Mouse (Mus musculus): ENCODE results near the gene Arnt. TPM values are rescaled to one million over a fixed set of nuclear protein-coding genes. Genes with fewer than 3 reads are reported as not detected.

Gene Arnt
- polyA plus RNA-seq, 2 experiments from 2014 or later, result 38.3 to 49.0 TPM

- ATAC-seq, result no peak
Observed at GRCm38 (mm10) chr3:95457758-95458157, 23.6 kb downstream of the Arnt start.

- no peak for ATAC-seq
Observed at GRCm38 (mm10) chr3:95459381-95459780, 25.2 kb downstream of the Arnt start.

- ATAC-seq, result no peak
Observed at GRCm38 (mm10) chr3:95463852-95464251, 29.7 kb downstream of the Arnt start.

GRCm38 (mm10) chr3:95478966-95479365, 44.8 kb downstream of the Arnt start:
- ATAC-seq, result no peak

GRCm38 (mm10) chr3:95486421-95486820, 52.2 kb downstream of the Arnt start:
- no peak for ATAC-seq

DNA sequence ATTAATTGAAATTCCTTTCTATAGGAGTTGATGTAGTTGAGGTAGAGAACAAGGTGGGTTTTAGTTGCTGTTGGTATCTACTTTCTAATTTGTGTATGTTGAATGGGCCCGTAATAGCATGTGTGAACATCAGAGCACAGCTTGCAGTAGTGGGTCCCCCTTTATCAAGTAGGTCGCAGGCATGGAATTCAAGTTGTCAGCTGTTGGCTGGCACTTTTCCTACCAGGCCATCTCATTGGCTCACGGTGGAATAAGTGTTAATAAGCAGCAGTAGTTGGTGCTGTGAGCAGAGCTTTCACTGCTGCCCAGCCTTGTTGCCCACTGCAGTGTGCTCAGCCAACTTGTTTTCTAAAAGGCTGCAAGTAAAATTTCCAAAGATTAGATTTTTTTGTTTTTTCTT, 54.5 kb downstream of the Arnt start:
- ATAC-seq, result no peak

DNA sequence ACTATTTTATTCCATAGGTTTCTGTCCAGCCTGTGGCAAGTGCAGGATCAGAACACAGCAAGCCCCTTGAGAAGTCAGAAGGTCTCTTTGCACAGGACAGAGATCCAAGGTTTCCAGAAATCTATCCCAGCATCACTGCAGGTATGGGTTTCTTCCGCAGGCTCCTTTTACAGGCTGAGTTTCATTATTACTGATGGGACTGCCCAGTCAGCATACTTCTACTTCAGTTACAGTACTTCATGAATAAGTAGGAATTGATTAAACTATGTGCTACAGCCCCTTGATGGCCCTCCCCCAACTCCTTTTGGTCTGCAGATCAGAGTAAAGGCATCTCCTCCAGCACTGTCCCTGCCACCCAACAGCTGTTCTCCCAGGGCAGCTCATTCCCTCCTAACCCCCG, 56.0 kb downstream of the Arnt start:
- no peak for ATAC-seq

DNA sequence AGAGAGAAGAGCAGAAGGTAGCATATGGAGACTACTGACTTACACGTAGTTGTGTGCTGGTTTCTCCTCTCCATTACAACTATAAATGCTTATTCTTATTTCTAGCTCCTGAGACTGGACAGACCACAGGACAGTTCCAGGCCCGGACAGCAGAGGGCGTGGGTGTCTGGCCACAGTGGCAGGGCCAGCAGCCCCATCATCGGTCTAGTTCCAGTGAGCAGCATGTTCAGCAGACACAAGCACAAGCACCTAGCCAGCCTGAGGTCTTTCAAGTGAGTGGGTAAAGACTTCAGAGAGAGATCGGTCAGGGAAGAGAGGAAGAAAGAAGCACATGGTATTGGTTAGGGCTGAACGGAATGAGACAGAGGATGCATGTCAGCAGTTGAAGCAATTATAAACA, 60.2 kb downstream of the Arnt start:
- ATAC-seq, result no peak

DNA sequence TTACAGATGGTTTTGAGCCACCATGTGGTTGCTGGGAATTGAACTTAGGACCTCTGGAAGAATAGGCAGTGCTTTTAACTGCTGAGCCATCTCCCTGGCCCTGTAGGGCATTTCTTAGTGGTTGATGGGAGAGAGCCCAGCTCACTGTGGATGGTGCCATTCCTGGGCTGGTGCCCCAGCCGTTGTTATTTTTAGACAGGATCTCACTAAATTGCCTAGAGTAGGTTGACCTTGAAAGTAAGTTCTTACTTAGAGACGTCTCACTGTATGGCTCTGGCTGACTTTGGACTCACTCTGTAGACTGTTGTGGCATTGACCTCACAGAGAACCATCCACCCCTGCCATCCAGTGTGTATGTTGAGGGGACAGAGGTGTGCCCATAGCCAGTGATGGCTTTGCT, 64.0 kb downstream of the Arnt start:
- no peak for ATAC-seq

GRCm38 (mm10) chr3:95499024-95499423, 64.8 kb downstream of the Arnt start, which contains the start of gene Ctsk:
Ctsk (plus strand) TSS chr3:95499256.
- ATAC-seq, result no peak

DNA sequence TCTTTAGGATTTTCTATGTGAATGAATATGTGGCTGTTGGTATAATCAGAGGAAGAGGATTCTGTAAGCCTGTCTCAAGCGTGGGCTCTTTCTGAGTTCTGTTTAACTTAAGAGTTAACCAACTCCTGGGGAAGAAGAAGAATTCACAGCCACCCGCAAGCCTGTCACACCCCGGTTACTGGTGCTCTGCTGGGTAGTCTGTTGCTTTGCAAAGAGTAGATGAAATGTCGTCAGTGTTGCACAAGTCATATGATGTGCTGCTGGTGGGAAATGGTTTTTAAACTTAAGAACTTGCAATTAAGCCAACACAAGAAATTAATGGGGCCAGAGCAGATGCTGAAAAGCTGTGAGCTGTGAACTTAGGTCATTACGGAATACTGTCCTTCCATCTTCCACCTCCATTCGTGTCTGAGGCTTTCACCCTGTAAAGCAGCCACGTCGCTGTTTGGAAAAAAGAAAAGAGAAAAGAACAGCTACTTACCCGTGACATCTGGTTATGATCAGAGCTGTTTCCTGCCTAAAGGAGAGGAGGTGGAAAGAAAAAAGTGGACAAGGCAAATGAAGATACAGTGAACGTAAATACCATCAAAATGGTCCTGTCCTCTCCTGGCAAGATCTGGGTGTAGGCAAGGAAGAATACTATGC, 65.4 kb downstream of the Arnt start:
- ATAC-seq, result no peak

DNA sequence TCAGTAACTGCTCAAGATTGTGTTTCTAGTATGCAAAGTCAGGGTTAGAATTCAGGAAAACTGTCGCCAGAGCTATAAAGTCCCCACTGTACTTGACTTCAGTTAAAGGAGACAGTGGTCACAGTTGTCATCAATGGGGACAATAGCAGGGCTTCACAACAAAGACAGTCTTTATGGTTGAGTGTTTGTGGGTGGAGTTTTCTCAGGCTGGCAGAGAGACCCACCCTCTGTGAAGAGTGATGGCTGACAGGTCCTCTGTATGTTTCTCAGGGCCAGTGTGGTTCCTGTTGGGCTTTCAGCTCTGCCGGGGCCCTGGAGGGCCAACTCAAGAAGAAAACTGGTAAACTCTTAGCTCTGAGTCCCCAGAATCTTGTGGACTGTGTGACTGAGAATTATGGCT, 68.1 kb downstream of the Arnt start:
- ATAC-seq, result no peak

DNA sequence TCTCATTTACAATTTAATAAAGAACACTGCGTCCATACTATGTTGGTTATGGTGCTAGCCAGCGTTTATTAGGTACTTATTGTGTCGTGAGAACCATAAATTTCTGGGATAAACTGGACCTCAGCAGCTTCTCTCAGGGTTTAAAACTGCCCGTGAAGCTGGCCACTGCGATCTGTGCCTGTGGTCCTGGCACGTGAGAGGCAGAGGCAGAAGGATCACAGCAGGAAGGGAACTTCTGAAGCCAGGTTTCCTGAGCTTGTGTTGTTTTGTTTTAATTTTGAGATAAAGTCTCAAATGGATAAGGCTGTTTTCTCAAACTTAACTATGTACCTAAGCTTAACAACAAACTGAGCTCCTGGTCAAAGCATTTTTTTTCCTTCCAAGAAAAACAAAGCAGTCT, 75.2 kb downstream of the Arnt start:
- ATAC-seq, result no peak

GRCm38 (mm10) chr3:95511611-95512180, 77.5 kb downstream of the Arnt start:
- peak; percentile 99 for ATAC-seq

GRCm38 (mm10) chr3:95516614-95517041, 82.4 kb downstream of the Arnt start:
- no peak for ATAC-seq

- peak; percentile 74 for ATAC-seq
Observed at GRCm38 (mm10) chr3:95517493-95517898, 83.3 kb downstream of the Arnt start.

- no peak for ATAC-seq
Observed at GRCm38 (mm10) chr3:95518891-95519290, 84.7 kb downstream of the Arnt start.

- no peak for ATAC-seq
Observed at GRCm38 (mm10) chr3:95519315-95519714, 85.1 kb downstream of the Arnt start.

DNA sequence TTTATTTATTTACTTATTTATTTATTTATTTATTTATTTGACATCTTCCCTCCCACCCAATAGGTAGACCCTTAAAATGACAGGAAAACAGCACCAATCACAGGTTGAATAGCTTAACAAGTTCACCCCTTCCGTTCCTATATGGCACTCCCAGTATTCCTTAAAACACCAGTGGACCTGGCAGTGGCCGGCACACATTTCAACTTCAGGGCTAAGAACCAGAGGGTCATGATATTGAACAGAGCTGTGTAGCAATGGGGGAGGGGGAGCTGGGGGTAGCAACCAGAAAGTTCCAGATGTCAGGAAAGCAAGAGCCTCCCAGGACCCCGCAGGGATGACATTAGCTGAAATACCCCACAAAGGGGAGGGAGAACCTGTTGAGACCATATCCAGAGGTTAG, 85.9 kb downstream of the Arnt start:
- ATAC-seq, result no peak

GRCm38 (mm10) chr3:95521168-95521567, 87.0 kb downstream of the Arnt start:
- no peak for ATAC-seq

DNA sequence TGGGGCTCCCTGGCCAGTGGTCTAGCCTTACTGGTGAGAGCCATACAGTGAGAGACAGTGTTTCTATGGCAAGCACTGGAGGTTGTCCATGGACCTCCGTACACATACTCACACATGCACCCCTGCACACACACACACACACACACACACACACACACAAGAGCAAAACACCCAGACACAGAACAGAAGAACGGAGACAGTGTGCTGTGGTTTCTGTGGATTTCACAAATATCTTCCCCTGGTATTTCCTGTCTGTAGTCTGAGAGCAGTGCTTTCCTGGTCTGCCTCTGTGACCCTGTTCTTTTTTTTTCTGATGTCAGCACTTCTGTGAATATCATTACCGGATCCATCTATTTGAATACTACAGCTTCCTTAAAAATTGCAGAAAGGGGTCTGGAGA, 89.5 kb downstream of the Arnt start:
- ATAC-seq, result peak; percentile 86

DNA sequence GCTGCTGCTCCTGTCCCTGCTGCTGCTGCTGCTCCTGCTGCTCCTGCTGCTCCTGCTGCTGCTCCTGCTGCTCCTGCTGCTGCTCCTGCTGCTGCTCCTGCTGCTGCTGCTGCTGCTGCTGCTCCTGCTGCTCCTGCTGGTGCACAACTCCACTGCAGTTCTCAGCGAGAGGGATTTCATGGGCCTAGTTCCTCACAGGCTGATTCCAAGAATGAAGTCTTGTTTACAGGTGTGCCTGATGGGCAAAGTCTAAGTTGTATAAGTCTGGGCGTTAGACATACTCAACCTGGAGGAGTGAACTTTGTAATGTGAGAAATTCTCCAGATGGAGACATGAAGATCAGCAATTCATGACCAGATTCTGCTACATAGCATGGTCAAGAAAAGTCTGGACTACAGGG, 90.5 kb downstream of the Arnt start:
- ATAC-seq, result no peak

DNA sequence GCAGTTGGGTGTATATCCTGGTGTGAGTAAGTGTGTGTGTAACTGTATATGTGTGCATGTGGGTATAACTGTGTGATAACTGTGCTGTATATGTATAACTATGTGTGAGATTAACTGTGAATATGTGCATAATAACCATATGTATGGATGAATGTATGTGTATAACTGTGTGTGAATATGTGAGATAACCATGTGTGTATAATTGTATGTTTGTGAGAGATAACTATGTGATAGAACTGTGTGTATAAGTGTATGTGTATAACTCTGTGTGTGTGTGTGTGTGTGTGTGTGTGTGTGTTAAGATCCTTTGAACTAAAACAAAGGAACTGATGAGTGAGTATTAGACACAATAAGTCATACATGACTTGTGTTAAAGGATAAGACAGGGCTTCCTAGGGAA, 91.9 kb downstream of the Arnt start:
- ATAC-seq, result no peak

DNA sequence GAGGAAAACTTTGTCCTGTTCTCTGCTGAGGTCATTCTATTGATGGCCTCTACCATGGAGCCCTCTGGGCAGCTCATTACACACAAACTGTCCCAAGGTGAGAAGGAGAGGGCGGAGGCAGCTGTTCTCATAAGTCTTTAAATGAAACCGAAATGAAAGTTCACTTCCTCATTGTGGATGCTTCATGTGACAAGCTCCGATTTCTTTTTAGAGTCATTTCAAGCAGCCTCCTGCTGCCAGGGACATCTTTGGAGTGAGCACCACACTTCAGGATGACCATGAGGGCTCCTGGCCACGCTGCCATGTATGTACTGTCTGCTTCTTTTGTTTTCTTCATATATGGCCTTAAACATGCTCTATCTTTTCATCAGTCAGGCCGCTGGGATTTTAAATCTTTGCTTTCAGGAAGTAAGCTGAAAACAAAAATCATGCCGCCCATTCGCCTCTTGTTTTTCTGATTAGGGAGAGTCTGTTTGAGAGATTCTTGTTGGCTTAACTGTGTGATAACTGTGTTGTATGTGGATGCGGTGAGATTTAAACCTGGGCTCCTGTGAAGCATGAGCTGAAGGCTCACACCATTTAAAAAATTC, 92.5 kb downstream of the Arnt start, which contains the start of gene Ctss:
Gene Ctss, plus strand, starts transcription at position 165 of the 590 bp plus-strand sequence.
- ATAC-seq, result peak; percentile 65

Data from CD4-positive, CD25-positive, alpha-beta regulatory T cell, adult 4 months (primary cell).